Mouse (Mus musculus) erythroblast, embryonic 14.5 days (primary cell): ENCODE data around the gene Gm13697.

Experiments
- GATA1 ChIP-seq: IDR thresholded peaks from 2 replicates; pipeline ENCODE4 v1.6.1; 2012; ENCODE audit warnings: low read length, inconsistent platforms, mixed read lengths
- TAL1 ChIP-seq: IDR thresholded peaks from 3 replicates; pipeline ENCODE4 v1.6.1; 2012; ENCODE audit warnings: low read length, inconsistent platforms, mixed read lengths

- TF ChIP-seq TAL1 (no peak), GATA1 (no peak)
Observed at GRCm38 (mm10) chr2:83941792-83942191, 42.8 kb upstream of the Gm13697 start.
